Mouse (Mus musculus) cerebellum, adult 11-12 months (tissue): ENCODE results near the gene Atg5.
"Not testable (repeated sequence)": the region's sequence is repeated elsewhere in the genome, so short reads cannot be mapped to it uniquely, and the experiment has no call there.

Source experiments
- DNase-seq: peaks from one replicate; pipeline ENCODE4 v3.0.0; 2022

The Atg5 gene

DNA sequence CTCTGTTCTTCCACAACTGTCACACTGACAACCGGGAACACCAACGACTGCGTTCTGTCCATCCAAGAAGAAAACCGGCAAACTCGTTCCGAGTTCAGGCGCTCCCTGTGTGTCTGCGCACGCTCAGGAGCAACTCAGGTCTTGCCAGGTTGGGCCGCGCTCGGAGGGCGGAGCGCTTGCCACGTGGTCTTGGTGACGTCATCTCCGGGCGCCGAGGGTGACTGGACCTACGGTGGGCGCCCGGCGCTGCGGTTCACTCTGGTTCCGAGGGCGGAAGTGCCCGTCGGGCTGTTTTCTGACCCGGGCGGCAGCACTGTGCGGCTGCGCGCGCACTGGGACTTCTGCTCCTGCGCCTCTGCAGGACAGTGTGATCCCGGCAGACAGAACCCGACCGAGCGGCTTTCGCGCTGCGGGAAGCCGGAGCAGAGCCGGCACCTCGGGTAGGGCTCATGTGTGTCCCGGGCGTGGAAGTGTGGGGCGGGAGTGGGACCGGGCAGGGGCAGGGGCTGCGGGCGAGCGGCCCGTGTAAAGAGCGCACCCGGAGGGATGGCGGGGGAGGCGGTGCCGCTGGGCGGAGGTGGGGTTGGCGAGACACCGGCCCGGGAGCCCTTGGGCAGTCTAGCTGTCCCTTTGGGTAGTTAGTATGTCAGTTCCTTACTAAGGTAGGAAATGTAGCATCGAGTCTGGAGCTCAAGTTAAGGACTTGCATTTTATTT is at the start of gene Atg5:
Atg5 (plus strand) TSS at position 214 of the 716 bp plus-strand sequence.
- peak; percentile 98 for DNase-seq

DNA sequence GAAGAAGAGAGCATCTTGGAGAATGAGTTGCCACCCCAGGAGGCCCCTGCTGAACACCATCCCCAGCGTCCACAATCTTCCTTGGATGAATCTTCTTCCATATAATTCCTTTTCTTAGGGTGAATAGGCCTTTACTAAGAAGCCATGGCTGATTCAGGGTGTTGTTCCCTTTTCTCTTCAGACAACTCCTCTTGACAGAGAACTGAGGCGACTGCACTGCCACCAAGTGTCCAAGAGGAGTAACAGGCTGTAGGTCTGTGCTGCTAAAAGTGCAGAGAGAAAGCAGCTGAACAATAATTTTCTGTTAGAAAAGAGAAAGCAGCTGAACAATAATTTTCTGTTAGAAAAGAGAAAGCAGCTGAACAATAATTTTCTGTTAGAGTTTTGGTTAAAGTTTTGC is 49.1 kb upstream of the Atg5 start:
- not testable (repeated sequence) for DNase-seq

DNA sequence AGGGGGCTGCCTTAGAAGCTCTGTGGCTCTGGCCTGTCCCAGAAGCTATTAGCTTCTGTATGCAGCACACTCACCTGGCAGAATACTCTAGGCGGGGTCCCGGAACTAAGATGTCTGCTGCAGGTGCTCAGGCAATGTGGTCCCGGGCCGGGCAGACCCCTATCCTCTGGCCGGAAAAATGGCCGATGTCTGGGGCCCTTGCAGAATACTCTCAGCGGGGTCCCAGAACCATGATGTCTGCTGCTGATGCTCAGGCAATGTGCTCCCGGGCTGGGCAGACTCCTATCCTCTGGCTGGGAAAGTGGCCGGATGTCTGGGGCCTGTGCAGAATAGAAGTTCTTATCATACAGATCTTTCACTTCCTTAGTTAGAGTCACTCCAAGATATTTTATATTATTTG is 43.8 kb upstream of the Atg5 start:
- no peak for DNase-seq

DNA sequence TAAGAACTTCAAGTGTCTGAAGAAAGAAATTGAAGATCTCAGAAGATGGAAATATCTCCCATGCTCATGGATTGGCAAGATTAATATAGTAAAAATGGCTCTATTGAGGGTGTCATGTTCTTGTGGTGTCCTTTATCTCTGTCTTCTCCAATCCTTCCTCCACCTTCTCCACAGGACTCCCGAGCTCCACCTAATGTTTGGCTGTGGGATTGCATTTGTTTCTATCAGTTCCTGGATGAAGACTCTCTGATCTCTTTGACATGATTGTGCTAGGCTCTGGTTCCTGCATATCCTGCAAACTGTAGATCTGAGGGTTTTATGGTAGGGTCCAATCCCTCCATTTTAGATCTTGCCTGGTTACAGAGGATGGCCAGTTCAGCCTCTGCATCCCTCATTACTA is 34.8 kb upstream of the Atg5 start:
- DNase-seq, result not testable (repeated sequence)

DNA sequence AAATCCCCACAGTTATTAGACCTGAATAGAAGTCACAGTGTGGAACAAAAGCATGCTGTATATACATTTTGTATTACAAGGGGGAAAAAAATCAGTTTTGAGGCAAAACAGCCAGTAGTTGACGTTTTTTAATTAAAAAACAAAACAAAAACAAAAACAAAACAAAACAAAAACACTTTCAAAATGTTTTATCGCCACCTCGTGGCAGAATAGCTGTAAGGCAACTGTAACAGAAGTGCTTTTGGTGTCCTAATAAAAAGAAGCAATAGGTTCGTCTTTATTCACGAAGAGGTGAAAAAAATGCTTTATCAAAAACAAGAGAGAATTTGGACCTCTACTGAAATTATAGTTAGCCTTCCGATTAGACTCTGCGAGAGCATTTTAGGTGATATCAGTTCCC is 32.9 kb upstream of the Atg5 start:
- not testable (repeated sequence) for DNase-seq

DNA sequence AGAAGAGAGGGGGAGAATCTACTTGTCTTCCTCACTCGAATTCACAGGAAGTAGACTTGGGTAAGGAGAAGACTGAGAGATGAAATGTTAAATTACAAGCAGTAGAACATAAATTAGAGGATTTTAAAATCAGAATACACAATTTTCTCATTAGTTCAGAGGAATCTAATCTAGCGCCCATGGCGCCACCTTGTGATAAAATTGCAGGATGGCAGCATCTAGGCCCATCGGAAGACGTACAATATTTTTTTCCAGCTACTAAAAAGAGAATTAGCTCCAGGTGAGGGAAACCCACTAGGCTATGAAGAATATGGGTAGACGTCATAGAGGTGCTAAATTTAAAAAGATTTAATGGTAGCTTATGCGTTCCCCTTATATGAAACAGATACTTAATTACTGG is 11.5 kb upstream of the Atg5 start:
- DNase-seq, result no peak

DNA sequence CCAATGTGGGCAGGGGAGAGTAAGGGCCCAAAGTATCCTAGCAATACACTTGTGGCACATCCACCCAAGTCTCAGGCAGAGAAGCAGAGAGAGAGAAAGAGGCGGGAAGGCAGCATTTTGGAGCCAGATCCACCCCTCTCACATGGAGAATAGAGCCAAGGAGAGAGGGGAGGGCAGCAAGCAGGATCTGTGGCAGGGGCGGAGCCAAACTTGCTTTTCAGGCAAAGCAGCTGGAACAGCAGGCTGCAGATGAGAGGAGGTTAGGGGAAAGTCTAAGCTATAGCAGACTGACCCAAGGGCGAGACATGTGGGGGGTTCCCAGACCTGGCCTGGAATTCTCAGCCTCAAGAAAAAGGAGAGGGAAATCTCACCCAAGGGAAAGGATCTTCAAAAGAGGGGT is 2.3 kb upstream of the Atg5 start:
- no peak for DNase-seq

DNA sequence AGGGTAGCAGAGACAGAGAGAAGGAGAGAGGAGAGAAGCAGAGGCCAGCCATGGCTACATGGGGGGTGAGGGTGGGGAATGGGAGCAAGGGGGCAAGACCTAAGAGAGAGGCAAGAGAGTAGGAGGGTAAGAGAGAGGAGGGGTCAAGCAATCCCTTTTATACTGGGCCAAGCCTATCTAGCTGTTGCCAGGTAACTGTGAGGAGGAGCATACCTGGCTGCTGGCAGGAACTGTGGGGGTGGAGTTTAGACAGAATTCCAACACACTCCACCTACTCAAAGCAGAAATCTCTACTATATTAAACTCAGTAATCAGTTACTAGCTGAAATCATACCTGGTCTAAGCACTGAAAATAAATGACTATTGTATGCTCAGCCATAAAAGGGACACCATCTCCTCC is 1.6 kb upstream of the Atg5 start:
- no peak for DNase-seq

DNA sequence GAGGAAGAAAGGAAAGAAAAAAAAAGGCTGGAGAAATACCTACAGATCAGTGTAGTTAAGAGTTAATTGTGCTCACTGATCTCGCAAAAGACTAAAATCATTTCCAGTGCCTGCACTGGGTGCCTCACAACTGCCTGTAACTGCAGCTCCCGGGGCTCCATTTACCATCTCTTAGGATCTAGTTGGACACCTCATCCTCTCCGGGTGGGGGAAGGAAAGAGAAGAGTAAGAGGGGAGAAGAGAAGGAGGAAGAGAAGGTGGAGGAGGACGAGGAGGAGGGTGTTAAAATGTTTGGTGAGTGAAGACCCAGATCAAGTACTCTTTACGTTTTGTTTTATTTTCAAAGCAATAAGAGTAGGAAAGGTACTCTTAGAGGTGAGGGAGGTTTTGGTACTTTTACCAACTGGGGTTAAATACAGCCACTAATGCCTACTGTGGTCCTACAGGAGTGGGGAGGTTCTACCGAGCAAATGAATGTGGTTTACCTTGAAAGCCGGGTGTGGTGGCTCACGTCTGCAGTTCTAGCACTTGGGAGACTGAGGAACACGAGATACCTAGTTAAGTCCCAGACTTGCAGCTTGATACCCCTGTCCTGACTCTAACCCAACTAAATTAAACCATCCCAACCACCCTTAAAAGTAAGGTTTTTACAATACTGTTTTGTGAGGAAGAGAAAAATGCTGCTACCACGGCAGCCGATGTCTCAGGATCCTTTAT is 574 bp upstream of the Atg5 start:
- DNase-seq, result no peak

DNA sequence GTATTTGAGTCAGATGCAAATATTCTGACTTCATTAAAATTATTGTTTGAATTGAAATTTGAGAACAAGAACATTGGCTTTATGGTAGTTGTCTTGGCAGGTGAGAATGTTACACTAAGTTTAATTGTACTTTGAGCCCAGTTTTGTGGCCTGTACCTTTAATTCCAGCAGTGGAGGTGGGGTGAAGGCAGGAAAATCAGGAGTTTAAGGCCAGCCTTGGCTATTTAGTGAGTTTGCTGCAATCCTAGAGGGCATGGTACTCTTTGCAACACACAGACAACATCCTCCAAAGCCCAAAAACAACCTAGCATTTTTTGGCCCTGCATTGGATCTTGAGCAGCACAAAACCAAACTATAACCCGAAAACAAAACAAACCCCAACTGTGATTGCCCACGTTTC is 1.1 kb downstream of the Atg5 start:
- DNase-seq, result no peak

DNA sequence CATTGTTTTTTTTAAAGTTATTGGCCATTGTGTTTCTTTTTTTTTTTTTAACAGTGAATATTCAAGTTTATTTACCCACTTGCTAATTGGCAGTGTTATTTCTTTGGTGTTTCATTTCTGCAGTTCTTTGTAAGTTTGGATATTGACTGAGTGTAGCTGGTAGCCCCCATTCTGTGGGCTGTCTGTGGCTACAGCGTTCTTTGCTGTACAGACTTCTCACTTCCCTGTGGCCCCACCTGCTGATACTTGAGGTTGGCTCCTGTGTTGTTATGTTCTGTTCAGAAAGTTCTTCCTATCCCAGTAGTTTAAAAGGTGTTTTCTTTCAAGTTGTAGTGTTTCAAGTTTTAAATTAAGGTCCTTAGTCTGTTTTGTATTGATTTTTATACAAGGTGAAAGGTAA is 14.2 kb downstream of the Atg5 start:
- DNase-seq, result no peak

DNA sequence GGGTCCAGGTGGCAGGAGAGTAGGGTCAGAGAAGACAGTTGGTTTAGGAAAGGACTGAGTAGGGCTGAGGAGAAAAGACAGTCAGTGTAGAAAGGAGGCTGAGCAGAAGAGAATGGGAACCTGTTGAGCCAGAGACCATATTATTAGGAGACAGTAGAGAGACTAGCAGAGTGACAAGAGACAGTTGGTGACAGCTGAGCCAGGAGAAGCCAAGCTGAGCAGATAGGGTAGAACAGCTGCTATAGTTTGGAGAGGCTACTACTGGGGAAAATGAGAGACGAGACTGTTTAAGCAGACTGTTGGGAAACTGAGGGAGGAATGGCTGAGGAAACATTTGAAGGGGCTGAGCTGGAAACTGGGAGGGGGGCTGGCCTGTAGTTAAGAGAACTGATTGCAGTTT is 16.9 kb downstream of the Atg5 start:
- no peak for DNase-seq

DNA sequence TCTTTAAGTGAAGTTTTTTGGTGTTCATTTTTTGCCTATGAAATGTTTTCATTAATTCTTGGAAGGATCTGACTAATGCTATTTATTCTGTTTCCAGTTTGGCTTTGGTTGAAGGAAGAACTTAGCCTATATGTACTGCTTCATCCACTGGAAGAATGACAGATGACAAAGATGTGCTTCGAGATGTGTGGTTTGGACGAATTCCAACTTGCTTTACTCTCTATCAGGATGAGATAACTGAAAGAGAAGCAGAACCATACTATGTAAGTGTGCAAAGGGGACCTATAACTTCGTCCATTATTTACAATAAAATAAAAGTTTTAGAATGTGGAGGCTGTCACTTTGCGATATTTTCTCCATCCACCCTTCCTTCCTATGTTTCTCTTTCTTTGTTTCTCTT is 17.8 kb downstream of the Atg5 start:
- no peak for DNase-seq

DNA sequence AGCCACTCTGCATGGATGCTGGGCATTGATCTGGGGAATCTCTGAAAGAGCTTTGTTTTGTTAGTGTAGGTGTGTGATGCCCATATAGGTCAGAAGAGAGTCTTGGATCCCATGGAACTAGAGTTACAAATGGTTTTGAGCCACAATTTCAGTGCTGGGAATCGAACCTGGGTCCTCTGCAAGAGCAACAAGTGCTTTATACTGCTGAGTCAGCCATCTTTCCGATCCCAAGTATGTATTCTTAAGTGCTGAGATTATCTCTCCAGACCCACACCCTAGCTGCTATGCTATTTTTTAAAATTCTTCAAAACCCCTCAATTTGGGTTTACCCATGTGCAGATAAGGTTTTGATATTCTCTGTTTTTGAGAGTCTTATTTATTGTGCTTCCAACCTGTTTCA is 22.7 kb downstream of the Atg5 start:
- no peak for DNase-seq

DNA sequence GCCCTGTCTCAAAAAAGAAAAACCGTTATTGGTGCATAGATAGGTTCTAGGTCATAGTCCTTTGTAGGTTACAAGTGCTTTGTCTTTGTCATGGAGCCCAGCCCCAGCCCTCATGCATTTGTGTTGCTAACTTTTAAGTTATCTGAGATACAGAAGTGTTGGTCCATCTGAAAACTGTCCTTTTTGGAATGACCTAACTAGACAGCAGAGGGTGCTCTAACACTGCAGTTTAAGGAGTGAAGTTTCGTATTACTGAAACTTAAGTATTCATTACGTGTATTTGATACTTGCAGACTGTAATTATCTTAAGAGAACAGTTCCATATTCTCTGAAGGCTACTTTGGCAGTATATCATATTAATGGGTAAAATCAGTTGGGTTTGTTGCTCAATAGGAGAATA is 24.0 kb downstream of the Atg5 start:
- DNase-seq, result no peak

DNA sequence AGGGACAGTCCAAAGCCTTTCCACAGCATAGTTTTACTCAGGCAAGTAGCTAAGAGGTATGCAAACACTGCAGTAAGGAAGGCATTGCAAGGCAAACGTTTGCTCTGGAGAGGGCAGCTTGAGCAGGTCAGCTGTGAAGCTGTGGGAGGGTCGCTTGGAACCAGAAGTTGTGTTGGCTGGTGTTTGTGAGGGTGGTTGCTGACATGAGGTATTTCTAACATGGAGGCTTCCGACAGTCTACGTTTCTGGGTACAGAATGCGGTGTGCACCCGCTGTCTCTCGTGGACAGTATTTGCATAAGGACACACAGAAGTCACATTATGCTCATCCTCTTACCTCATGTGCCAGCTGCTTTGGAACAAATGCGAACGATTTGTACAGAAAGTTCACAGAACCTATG is 31.0 kb downstream of the Atg5 start:
- DNase-seq, result no peak

DNA sequence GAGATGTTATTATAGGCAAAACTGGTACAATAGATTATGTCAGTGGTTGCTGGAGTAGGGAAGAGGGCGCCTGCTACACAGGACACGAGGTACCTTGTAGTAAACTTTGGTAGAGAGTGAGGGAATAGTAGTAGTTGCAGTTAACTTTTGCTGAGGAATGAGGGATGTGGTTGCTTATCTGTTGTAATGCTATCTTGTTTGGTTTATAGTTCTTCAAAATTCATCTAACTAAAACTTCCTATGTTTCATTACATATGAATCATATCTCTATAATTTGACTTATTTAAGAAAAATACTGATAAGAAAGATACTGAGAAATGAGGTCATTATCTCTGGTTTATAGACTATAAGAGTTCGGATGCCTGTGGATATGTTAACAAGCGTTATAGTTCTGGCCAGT is 31.9 kb downstream of the Atg5 start:
- no peak for DNase-seq

DNA sequence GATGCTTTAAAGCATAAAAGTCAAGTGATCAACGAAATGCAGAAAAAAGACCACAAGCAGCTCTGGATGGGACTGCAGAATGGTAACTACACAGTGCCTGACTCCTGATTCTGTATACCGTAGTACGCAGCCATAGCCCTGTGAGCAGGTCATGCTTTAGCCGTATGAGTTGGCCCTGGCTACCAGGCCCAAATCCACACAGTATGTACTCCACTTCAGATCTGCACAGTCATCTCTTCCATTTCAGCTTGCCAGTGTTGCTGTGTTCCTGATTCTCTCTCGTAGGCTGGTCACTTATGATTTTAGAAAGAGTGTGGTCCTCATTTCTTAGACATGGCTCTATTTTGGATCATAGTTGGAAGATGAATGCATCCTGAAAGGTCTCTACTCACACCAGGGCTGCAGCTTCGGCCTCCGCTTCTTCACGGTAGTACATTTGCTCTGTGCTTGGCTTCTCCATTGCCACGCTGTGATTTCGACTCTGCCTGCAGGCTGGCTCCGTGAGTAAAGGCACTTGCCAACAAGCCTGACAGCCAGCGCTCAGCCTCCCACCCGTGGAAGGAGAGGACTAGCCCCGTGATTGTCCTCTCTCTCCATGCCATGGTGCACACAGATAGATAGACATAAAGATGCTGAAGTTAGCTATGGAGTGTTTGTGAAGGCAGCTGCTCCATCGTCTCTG is 35.6 kb downstream of the Atg5 start:
- no peak for DNase-seq

DNA sequence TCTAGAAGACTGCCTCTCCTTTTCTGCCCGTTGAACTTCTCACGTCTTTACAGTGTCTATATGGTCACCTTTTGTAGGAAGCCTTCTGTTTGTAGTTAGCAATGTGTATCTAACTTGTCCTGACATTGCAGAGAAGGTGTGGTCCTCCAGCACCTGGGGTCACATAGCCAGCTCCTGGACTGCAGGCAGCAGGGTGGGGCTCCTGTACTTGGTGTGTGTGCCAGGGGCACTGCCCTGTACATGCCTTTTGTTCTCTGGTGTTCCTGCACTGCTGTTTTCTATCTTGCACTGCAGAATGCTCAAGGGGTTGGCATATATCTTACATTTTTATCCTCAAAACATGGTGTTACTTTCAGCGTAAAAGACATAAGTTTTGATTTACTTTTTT is 36.2 kb downstream of the Atg5 start:
- no peak for DNase-seq

DNA sequence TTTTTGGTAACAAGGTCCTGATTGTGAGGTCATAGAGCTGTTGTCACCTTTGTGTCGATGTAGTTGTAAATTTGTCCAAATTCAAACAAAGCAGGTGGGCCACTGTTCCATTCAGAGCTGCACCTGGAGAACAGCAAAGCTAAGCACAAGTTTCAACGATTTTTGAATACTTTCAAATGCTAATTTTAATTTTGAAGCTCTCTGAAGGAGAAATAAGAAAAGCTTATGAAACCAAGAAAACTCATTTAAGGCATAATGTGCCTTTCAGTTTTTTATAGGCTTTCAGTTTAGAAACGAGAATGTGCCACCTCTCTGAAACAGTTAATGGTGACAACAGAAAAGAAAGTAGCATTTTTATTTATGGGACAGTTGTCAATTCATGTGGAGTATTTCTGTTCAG is 36.7 kb downstream of the Atg5 start:
- no peak for DNase-seq

DNA sequence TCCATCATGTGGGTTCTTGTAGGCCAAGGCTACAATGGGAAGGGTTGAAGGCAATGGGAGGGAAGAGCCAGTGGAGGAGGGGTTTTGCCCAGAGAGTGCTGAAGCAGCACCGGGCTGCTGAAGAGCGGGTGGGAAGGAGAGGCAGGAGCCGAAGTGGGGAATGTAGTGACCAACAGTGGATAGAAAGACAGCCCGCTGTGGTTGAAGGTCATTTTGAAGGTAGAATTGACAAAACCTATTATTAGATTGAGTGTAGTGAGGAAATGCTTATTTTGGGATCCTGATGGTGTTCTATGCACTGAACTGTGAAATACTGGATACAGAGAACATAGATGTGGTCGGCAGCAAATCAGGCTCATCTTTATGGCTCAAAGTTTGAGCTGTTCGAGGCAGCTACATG is 38.1 kb downstream of the Atg5 start:
- no peak for DNase-seq

DNA sequence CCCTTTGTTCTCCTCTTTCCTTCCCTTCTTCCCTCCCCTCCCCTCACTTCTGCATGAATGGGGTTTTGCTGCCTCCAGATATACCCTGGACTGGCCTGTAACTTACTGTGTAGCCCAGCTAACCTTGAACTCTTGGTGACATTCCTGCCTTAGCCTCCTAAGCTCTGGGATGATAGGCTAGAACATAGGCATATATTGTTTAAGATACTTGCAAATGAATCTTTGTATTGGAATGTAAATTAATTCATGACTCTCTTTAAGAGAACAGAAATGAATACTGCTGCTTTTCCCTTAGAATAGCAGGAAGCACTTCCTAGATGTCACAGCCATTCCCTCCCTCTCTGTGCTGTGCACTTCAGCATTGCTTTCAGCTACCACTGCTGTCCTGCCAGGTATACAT is 40.1 kb downstream of the Atg5 start:
- no peak for DNase-seq

DNA sequence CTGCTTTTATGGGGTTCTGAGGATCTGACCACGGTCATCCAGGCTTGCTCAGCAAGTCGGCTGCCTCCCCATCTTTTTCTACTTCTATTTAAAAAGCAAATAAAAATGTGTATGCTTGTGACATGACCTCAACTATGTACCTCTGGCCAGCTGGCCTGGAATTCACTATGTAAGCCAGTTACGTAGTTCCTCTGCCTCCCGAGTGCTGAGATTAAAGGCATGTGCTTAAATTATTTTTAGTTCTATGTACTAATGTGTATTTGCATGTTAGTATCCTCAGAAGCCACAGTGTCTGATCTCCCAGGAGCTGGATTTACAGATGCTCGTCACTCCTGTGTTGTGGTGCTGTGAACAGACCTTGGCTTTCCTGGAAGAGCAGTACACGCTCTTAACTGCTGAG is 41.1 kb downstream of the Atg5 start:
- no peak for DNase-seq

DNA sequence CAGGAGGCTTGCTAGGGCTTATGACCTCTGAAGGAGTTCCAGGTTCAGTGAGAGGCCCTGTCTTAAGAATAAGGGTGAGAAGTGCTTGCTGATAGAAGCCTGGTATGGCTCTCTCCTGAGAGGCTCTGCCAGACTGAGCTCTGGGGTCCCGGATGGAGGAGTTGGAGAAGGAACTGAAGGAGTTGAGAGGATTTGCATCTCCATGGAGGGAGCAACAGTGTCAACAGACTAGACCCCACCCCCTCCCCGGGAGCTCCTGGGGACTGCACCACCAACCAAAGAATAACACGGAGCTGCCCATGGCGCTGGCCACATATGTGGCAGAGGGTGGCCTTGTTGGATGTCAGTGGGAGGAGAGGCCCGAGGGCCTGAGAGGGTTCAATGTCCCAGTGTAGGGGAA is 47.1 kb downstream of the Atg5 start:
- no peak for DNase-seq
